Mouse (Mus musculus) liver, embryonic 14.5 days (tissue): ENCODE measurements at regions not wholly inside any gene's neighbourhood (a gene's known extent, or its start where the extent isn't known, plus 50 kb on each side); places are given as distances from the start of the nearest gene placed in this dataset.

ENCODE experiments used
- CTCF ChIP-seq: IDR thresholded peaks from 2 replicates; pipeline ENCODE4 v1.5.1; 2016; ENCODE audit warnings: antibody characterized with exemption, low read depth, control low read depth
- EP300 ChIP-seq: IDR thresholded peaks from 2 replicates; pipeline ENCODE4 v1.6.1; 2016; ENCODE audit warnings: antibody characterized with exemption, low read depth

DNA sequence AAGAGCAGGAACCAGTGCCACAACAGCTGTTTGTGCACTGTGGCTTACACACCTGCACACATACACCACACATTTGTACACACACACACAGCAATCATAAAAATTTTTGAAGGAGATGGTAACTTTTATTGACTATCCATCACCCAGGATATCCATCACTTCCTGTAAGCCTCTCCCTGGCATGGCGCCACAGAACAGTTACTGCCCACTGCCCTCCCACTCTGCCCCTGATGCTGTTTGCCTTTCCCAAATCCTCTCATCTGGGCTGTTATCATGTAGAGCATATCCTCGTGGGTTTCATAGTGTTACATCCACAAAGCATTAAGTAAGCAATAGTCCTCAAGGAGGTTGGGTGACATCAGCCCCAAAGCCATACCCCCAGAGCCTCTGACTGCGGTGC is 84.0 kb upstream of the Ankrd55 start:
- TF ChIP-seq CTCF (no peak), EP300 (no peak)
